Mouse (Mus musculus): ENCODE measurements around the gene Pygb. TPM values are rescaled to one million over a fixed set of nuclear protein-coding genes. Genes with fewer than 3 reads are reported as not detected.

Pygb gene
- total RNA-seq, 2 experiments from 2014 or later = 10.6 to 12.3 TPM

GRCm38 (mm10) chr2:150832029-150832428, 45.5 kb downstream of the Pygb start:
- no peak for DNase-seq
- intact Hi-C loops (cut with DNase I; ENCODE audit: low total_unique reads) = no loop called here

GRCm38 (mm10) chr2:150834616-150835015, 48.1 kb downstream of the Pygb start:
- intact Hi-C loops (cut with DNase I; ENCODE audit: low total_unique reads) = no loop called here
- DNase-seq = no peak

DNA sequence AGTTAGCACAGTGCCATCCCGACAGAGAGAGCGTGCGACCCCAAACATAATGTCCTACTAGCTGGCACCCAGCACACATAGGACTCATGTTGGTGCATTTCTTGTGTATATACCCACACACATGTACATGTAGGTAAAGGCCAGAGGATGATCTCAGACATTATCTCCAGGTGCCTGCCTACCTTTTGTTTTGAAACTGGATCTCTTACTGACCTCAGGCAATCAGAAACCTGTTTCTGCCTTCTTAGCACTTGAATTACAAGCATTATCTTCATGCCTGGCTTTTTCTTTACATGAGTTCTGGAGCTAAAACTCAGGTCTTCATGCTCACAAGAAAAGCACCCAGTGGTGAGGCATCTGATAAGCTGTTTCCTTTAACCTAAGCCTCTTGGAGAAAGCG, 49.4 kb downstream of the Pygb start:
- intact Hi-C loops (cut with DNase I; ENCODE audit: low total_unique reads) = no loop called here
- DNase-seq = no peak

- intact Hi-C loops (cut with DNase I; ENCODE audit: low total_unique reads) = no loop called here
- no peak for DNase-seq
These were observed 50.4 kb downstream of the Pygb start for GRCm38 (mm10) chr2:150836906-150837305.

- intact Hi-C loops (cut with DNase I; ENCODE audit: low total_unique reads) = no loop called here
- DNase-seq = no peak
These were observed 51.2 kb downstream of the Pygb start for GRCm38 (mm10) chr2:150837781-150838180.

DNA sequence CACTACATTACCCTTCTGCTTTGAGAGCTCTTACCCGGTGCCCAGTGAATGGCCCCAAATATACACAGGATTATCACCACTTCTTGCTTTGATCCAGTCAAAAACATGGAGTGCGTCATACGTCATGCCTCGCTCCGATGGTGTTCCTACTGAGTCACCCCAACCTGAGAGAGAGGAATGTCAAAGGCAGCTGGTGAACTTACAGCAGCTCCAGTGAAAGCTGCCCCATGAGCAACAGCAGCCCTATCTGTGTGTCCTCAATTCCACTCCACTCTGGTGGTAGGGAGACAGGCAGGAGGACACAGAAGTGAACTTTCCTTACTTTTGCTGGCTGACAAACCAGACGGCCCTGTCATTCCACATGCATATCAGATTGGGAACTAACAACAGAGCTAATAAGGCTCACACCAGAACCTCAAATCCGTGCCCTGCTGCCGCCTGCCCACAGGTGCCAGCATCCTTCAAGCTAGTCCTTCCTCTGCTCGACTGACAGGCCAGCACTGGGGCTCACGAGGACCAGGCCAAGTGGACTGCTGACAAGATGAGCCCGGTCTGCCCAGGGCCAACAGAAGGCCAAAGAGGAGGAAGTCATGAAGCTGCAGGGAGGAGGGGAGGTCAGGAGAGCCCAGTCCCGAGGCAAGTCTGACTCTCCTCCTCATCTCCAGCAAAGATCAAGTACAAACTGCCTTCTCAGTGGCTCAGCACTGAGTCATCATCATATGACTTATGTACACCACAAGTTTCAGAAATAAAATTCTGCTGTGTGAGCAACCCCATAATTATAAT, 53.3 kb downstream of the Pygb start:
- intact Hi-C loops (cut with DNase I; ENCODE audit: low total_unique reads) = no loop called here
- no peak for DNase-seq

DNA sequence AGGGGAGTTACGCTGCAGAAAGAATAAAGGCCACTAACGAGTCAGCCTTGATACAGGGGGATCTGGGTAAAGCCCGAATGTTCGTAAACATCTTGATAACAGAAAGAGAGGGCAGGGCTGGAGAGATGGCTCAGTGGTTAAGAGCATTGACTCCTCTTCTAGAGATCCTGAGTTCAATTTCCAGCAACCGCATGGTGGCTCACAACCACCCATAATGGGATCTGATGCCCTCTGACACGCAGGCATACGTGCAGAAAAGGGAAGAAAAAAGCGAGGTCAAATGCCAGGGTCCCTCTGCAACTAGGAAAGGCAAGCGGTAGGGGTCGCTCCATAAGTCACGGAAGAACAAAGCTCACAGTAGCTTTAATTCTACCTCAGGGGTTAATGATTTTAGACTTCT, 54.6 kb downstream of the Pygb start:
- intact Hi-C loops (cut with DNase I; ENCODE audit: low total_unique reads) = no loop called here
- no peak for DNase-seq

GRCm38 (mm10) chr2:150842049-150842461, 55.5 kb downstream of the Pygb start:
- DNase-seq = no peak
- intact Hi-C loops (cut with DNase I; ENCODE audit: low total_unique reads) = no loop called here

- DNase-seq = no peak
- intact Hi-C loops (cut with DNase I; ENCODE audit: low total_unique reads) = no loop called here
These were observed 58.3 kb downstream of the Pygb start for GRCm38 (mm10) chr2:150844798-150845197.

GRCm38 (mm10) chr2:150847436-150847995, 61.0 kb downstream of the Pygb start:
- DNase-seq = no peak
- intact Hi-C loops (cut with DNase I; ENCODE audit: low total_unique reads) = no loop called here

GRCm38 (mm10) chr2:150851251-150851650, 64.7 kb downstream of the Pygb start:
- intact Hi-C loops (cut with DNase I; ENCODE audit: low total_unique reads) = no loop called here
- no peak for DNase-seq

DNA sequence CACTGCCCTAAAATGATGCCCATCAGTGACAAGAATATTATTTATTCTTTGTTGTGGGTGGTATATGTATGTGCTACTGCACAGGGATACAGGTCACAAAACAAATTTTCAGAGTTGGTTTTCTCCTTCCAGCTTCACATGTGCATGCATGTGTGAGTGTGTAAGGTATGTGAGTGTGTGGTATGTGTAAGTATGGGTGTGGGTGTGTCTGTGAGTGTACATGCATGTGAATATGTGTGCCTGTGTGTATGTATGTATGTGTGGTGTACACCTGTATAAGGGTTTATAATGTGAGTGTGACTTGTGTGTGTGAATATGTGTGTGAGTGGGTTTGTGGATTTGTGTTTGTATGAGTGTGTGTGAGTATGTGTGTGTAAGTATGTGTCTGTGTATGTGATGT, 68.7 kb downstream of the Pygb start:
- no peak for DNase-seq
- intact Hi-C loops (cut with DNase I; ENCODE audit: low total_unique reads) = no loop called here

- intact Hi-C loops (cut with DNase I; ENCODE audit: low total_unique reads) = no loop called here
- no peak for DNase-seq
These were observed 72.4 kb downstream of the Pygb start for GRCm38 (mm10) chr2:150858724-150859487.

DNA sequence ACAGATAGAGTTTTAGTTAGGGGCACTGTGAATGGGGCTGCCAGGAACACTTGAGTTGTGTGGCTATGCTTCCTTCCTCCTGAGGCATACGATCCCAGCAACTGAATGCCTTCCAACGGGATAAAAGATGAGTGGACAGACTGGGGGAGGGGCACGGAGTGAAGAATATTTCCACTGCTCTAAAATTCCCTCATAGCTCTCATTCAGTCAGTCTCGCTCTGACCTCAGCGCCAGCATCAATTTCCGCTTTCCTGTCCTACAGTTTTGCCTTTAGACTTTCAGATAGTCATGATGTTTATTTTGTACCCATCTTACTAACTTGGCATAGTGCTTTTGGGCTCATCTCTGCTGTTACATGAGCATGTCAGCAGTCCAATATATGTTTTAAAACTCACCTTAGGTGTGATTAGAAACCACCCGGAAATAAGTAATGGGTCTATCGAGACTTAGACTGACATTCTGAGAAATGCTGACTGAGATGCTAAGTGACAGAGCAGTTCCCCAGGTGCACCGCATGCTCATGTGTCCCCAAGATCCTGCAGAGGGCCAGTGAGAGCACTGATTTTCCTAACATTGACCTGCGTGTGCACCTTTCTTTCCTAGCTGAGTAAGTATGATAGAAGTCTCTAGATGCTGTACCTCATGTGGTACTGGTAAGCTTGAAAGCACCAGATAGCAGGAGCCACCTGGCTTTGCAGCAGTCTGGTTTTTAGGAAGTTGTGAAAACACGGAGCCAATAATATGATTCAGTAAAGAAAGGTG, 73.4 kb downstream of the Pygb start:
- no peak for DNase-seq
- intact Hi-C loops (cut with DNase I; ENCODE audit: low total_unique reads) = no loop called here

- no peak for DNase-seq
- intact Hi-C loops (cut with DNase I; ENCODE audit: low total_unique reads) = no loop called here
These were observed 74.6 kb downstream of the Pygb start for GRCm38 (mm10) chr2:150861128-150861527.

GRCm38 (mm10) chr2:150867021-150867420, 80.5 kb downstream of the Pygb start:
- intact Hi-C loops (cut with DNase I; ENCODE audit: low total_unique reads) = no loop called here
- DNase-seq = no peak

DNA sequence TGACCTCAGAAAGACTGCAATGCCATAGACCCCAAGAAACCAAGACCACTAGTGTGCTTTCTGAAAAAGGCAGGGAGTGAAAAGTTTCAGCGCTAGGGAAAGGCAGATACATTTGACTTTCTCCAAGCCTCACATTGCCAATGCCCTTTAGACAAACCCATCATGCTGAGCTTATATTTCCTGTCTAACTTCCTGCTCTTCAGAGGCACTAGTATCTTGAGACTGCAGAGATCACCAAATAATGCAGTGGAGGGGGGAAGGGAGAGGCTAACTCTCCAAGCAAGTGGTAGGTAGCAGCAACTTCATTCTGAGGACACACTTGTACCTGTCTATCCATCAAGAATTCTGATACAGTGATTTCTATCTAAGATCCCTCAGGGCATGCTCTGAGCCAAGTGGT, 82.9 kb downstream of the Pygb start:
- no peak for DNase-seq

GRCm38 (mm10) chr2:150874508-150874907, 88.0 kb downstream of the Pygb start:
- no peak for DNase-seq
- intact Hi-C loops (cut with DNase I; ENCODE audit: low total_unique reads) = no loop called here

More for the DNA sequence above, 82.9 kb downstream of the Pygb start:
- intact Hi-C loops (cut with DNase I; ENCODE audit: low total_unique reads) = no loop called here

GRCm38 (mm10) chr2:150875226-150875625, 88.7 kb downstream of the Pygb start:
- intact Hi-C loops (cut with DNase I; ENCODE audit: low total_unique reads) = no loop called here
- no peak for DNase-seq

- no peak for DNase-seq
- intact Hi-C loops (cut with DNase I; ENCODE audit: low total_unique reads) = no loop called here
These were observed 91.0 kb downstream of the Pygb start for GRCm38 (mm10) chr2:150877561-150877960.

Data from gastrocnemius, postnatal 14 days (tissue).